Mouse (Mus musculus): ENCODE results near the gene Stradb. TPM values are rescaled to one million over a fixed set of nuclear protein-coding genes. Genes with fewer than 3 reads are reported as not detected.

The Stradb gene
- total RNA-seq, 4 experiments from 2014 or later = 29.0 to 40.0 (median 38.1) TPM

GRCm38 (mm10) chr1:58959682-58960081 is 13.6 kb upstream of the Stradb start:
- no peak for DNase-seq (ENCODE audit: low spot score in 2 of 2)

GRCm38 (mm10) chr1:58961152-58961893 is 12.0 kb upstream of the Stradb start:
- no peak for DNase-seq (ENCODE audit: low spot score in 2 of 2)

GRCm38 (mm10) chr1:58962418-58962817 is 10.9 kb upstream of the Stradb start:
- DNase-seq (ENCODE audit: low spot score in 2 of 2) = no peak

GRCm38 (mm10) chr1:58962865-58963264 is 10.5 kb upstream of the Stradb start:
- DNase-seq (ENCODE audit: low spot score in 2 of 2) = no peak

- DNase-seq (ENCODE audit: low spot score in 2 of 2) = no peak
Measured at GRCm38 (mm10) chr1:58967534-58967933, 5.8 kb upstream of the Stradb start.

GRCm38 (mm10) chr1:58970054-58970453 is 3.3 kb upstream of the Stradb start:
- no peak for DNase-seq (ENCODE audit: low spot score in 2 of 2)

- no peak for DNase-seq (ENCODE audit: low spot score in 2 of 2)
Measured at GRCm38 (mm10) chr1:58971097-58971496, 2.2 kb upstream of the Stradb start.

- no peak for DNase-seq (ENCODE audit: low spot score in 2 of 2)
Measured at GRCm38 (mm10) chr1:58972851-58973365, 414 bp upstream of the Stradb start.

GRCm38 (mm10) chr1:58982276-58982675 is 9.0 kb downstream of the Stradb start:
- no peak for DNase-seq (ENCODE audit: low spot score in 2 of 2)

GRCm38 (mm10) chr1:58984586-58984985 is 11.3 kb downstream of the Stradb start:
- no peak for DNase-seq (ENCODE audit: low spot score in 2 of 2)

- DNase-seq (ENCODE audit: low spot score in 2 of 2) = no peak
Measured at GRCm38 (mm10) chr1:58993144-58993543, 19.8 kb downstream of the Stradb start.

GRCm38 (mm10) chr1:58993723-58994122 is 20.4 kb downstream of the Stradb start:
- DNase-seq (ENCODE audit: low spot score in 2 of 2) = no peak

GRCm38 (mm10) chr1:58995313-58995712 is 22.0 kb downstream of the Stradb start:
- DNase-seq (ENCODE audit: low spot score in 2 of 2) = no peak

GRCm38 (mm10) chr1:59009250-59009649 is 35.9 kb downstream of the Stradb start:
- no peak for DNase-seq (ENCODE audit: low spot score in 2 of 2)

GRCm38 (mm10) chr1:59021556-59021955 is 48.2 kb downstream of the Stradb start:
- DNase-seq (ENCODE audit: low spot score in 2 of 2) = no peak

- no peak for DNase-seq (ENCODE audit: low spot score in 2 of 2)
Measured at GRCm38 (mm10) chr1:59037723-59038122, 64.4 kb downstream of the Stradb start.

Other genes starting within 250 kb of the Stradb start
- 1 to 10 TPM; 1.5 to 5.8 (median 4.7) TPM for gene Casp8, start 178.1 kb upstream of the Stradb start, total RNA-seq (2022)
- 100 to 1,000 TPM; 107 to 129 (median 113) TPM for gene Trak2, start 92 bp upstream of the Stradb start, total RNA-seq (2022)
- gene C2cd6, start 121.4 kb downstream of the Stradb start, total RNA-seq (2022) = not detected
- gene Tmem237, start 146.9 kb downstream of the Stradb start, total RNA-seq (2022) = 10 to 100 TPM; 26.2 to 34.3 (median 28.7) TPM
- gene Mpp4, start 189.9 kb downstream of the Stradb start, total RNA-seq (2022) = 1 to 10 TPM; 1.2 to 2.4 (median 2.2) TPM